Mouse (Mus musculus): ENCODE measurements around the gene Lrmda. TPM values are rescaled to one million over a fixed set of nuclear protein-coding genes. Genes with fewer than 3 reads are reported as not detected.

The Lrmda gene
- polyA plus RNA-seq, 1 experiment: 0.51 TPM

- Histone ChIP-seq H3K27me3 (ENCODE audit: control insufficient read depth, insufficient read depth, low read length) (no peaks in the 10 kb centered on the region), H3K36me3 (ENCODE audit: control insufficient read depth, insufficient read depth, low read length) (no peaks in the 10 kb centered on the region), H3K4me3 (ENCODE audit: control insufficient read depth, insufficient read depth, low read length) (no peak overlapping the region), H3K27ac (ENCODE audit: control insufficient read depth, insufficient read depth, low read length) (no peak overlapping the region), H3K4me1 (replicated peaks; ENCODE audit: control insufficient read depth, insufficient read depth, low read length) (no peaks in the 10 kb centered on the region)
- TF ChIP-seq CTCF (IDR thresholded peaks at IDR 0.05; ENCODE audit: borderline replicate concordance, control insufficient read depth, extremely low read depth, insufficient read depth, low read length, poor library complexity): no peak
- WGBS: 96% methylated on average over 6 of the region's 6 CpGs
- DNase-seq: no peak
Observed at GRCm38 (mm10) chr14:22473991-22474390, 454.5 kb downstream of the Lrmda start.

GRCm38 (mm10) chr14:22493326-22493725 is 473.8 kb downstream of the Lrmda start:
- Histone ChIP-seq H3K4me1 (replicated peaks; ENCODE audit: control insufficient read depth, insufficient read depth, low read length) (no peaks in the 10 kb centered on the region), H3K27me3 (ENCODE audit: control insufficient read depth, insufficient read depth, low read length) (no peaks in the 10 kb centered on the region), H3K4me3 (ENCODE audit: control insufficient read depth, insufficient read depth, low read length) (no peak overlapping the region), H3K27ac (ENCODE audit: control insufficient read depth, insufficient read depth, low read length) (no peak overlapping the region), H3K36me3 (ENCODE audit: control insufficient read depth, insufficient read depth, low read length) (no peaks in the 10 kb centered on the region)
- no peak for DNase-seq
- TF ChIP-seq CTCF (IDR thresholded peaks at IDR 0.05; ENCODE audit: borderline replicate concordance, control insufficient read depth, extremely low read depth, insufficient read depth, low read length, poor library complexity) (no peak), POLR2A (IDR thresholded peaks at IDR 0.05; ENCODE audit: control insufficient read depth, extremely low read depth, insufficient read depth, low read length, poor library complexity) (no peak)
- WGBS: 93% methylated on average over 2 of the region's 2 CpGs

- TF ChIP-seq POLR2A (IDR thresholded peaks at IDR 0.05; ENCODE audit: control insufficient read depth, extremely low read depth, insufficient read depth, low read length, poor library complexity) (no peak), CTCF (IDR thresholded peaks at IDR 0.05; ENCODE audit: borderline replicate concordance, control insufficient read depth, extremely low read depth, insufficient read depth, low read length, poor library complexity) (no peak)
Observed at GRCm38 (mm10) chr14:22494290-22494689, 474.8 kb downstream of the Lrmda start.

GRCm38 (mm10) chr14:22494866-22495265 is 475.4 kb downstream of the Lrmda start:
- H3K4me3 ChIP-seq (ENCODE audit: control insufficient read depth, insufficient read depth, low read length): no peak overlapping the region
- DNase-seq: no peak
- WGBS: 89% methylated on average over 10 of the region's 10 CpGs
- H3K27me3 ChIP-seq (ENCODE audit: control insufficient read depth, insufficient read depth, low read length): no peaks in the 10 kb centered on the region
- no peaks in the 10 kb centered on the region for H3K4me1 ChIP-seq (replicated peaks; ENCODE audit: control insufficient read depth, insufficient read depth, low read length)
- no peaks in the 10 kb centered on the region for H3K36me3 ChIP-seq (ENCODE audit: control insufficient read depth, insufficient read depth, low read length)
- H3K27ac ChIP-seq (ENCODE audit: control insufficient read depth, insufficient read depth, low read length): no peak overlapping the region
- TF ChIP-seq POLR2A (IDR thresholded peaks at IDR 0.05; ENCODE audit: control insufficient read depth, extremely low read depth, insufficient read depth, low read length, poor library complexity) (no peak), CTCF (IDR thresholded peaks at IDR 0.05; ENCODE audit: borderline replicate concordance, control insufficient read depth, extremely low read depth, insufficient read depth, low read length, poor library complexity) (no peak)

More at GRCm38 (mm10) chr14:22494290-22494689, 474.8 kb downstream of the Lrmda start:
- Histone ChIP-seq H3K27ac (ENCODE audit: control insufficient read depth, insufficient read depth, low read length) (no peak overlapping the region), H3K4me3 (ENCODE audit: control insufficient read depth, insufficient read depth, low read length) (no peak overlapping the region), H3K4me1 (replicated peaks; ENCODE audit: control insufficient read depth, insufficient read depth, low read length) (no peaks in the 10 kb centered on the region), H3K36me3 (ENCODE audit: control insufficient read depth, insufficient read depth, low read length) (no peaks in the 10 kb centered on the region), H3K27me3 (ENCODE audit: control insufficient read depth, insufficient read depth, low read length) (no peaks in the 10 kb centered on the region)
- DNase-seq: no peak

- WGBS: 94% methylated on average over 8 of the region's 8 CpGs
- DNase-seq: no peak
- Histone ChIP-seq H3K27me3 (ENCODE audit: control insufficient read depth, insufficient read depth, low read length) (no peaks in the 10 kb centered on the region), H3K4me3 (ENCODE audit: control insufficient read depth, insufficient read depth, low read length) (no peak overlapping the region), H3K36me3 (ENCODE audit: control insufficient read depth, insufficient read depth, low read length) (no peaks in the 10 kb centered on the region), H3K4me1 (replicated peaks; ENCODE audit: control insufficient read depth, insufficient read depth, low read length) (no peaks in the 10 kb centered on the region), H3K27ac (ENCODE audit: control insufficient read depth, insufficient read depth, low read length) (no peak overlapping the region)
- TF ChIP-seq CTCF (IDR thresholded peaks at IDR 0.05; ENCODE audit: borderline replicate concordance, control insufficient read depth, extremely low read depth, insufficient read depth, low read length, poor library complexity): no peak
- TF ChIP-seq POLR2A (IDR thresholded peaks at IDR 0.05; ENCODE audit: control insufficient read depth, extremely low read depth, insufficient read depth, low read length, poor library complexity): no peak
Observed at GRCm38 (mm10) chr14:22495286-22495685, 475.8 kb downstream of the Lrmda start.

GRCm38 (mm10) chr14:22497636-22498131 is 478.2 kb downstream of the Lrmda start:
- WGBS: 90% methylated on average over 4 of the region's 4 CpGs
- no peaks in the 10 kb centered on the region for H3K36me3 ChIP-seq (ENCODE audit: control insufficient read depth, insufficient read depth, low read length)
- no peaks in the 10 kb centered on the region for H3K4me1 ChIP-seq (replicated peaks; ENCODE audit: control insufficient read depth, insufficient read depth, low read length)
- H3K27ac ChIP-seq (ENCODE audit: control insufficient read depth, insufficient read depth, low read length): no peak overlapping the region
- DNase-seq: no peak
- H3K27me3 ChIP-seq (ENCODE audit: control insufficient read depth, insufficient read depth, low read length): no peaks in the 10 kb centered on the region
- no peak overlapping the region for H3K4me3 ChIP-seq (ENCODE audit: control insufficient read depth, insufficient read depth, low read length)
- TF ChIP-seq POLR2A (IDR thresholded peaks at IDR 0.05; ENCODE audit: control insufficient read depth, extremely low read depth, insufficient read depth, low read length, poor library complexity) (no peak), CTCF (IDR thresholded peaks at IDR 0.05; ENCODE audit: borderline replicate concordance, control insufficient read depth, extremely low read depth, insufficient read depth, low read length, poor library complexity) (no peak)
